Mouse (Mus musculus) forebrain, embryonic 16.5 days (tissue): ENCODE measurements around the gene Shank1. TPM values are rescaled to one million over a fixed set of nuclear protein-coding genes. Genes with fewer than 3 reads are reported as not detected.

Source experiments
- ATAC-seq: fragments of 200-750 bp; cut with Nextera tagmentation; 2 replicates; pipeline ENCODE4 v1.8.0; 2017; ENCODE audit warnings: mild to moderate bottlenecking, moderate library complexity
- H3K27ac ChIP-seq: fragments of 300-500 bp; sonication (generic); 2 replicates; pipeline ENCODE4 v1.5.1; 2014; ENCODE audit warnings: low read length, control low read depth
- H3K27me3 ChIP-seq: fragments of 300-500 bp; sonication (generic); replicated peaks from 2 replicates; pipeline ENCODE4 v1.6.1; 2014; ENCODE audit warnings: low read length; ENCODE audit not compliant: control insufficient read depth, insufficient read depth
- H3K36me3 ChIP-seq: fragments of 300-500 bp; sonication (generic); 2 replicates; pipeline ENCODE4 v1.6.1; 2014; ENCODE audit not compliant: control insufficient read depth, insufficient read depth
- H3K4me1 ChIP-seq: fragments of 300-500 bp; sonication (generic); replicated peaks from 2 replicates; pipeline ENCODE4 v1.6.1; 2014; ENCODE audit warnings: low read length; ENCODE audit not compliant: control insufficient read depth, insufficient read depth
- H3K4me2 ChIP-seq: fragments of 300-500 bp; sonication (generic); 2 replicates; pipeline ENCODE4 v1.6.1; 2014; ENCODE audit warnings: mild to moderate bottlenecking, low read length, control low read depth
- H3K4me3 ChIP-seq: fragments of 300-500 bp; sonication (generic); replicated peaks from 2 replicates; pipeline ENCODE4 v1.5.1; 2014; ENCODE audit warnings: mild to moderate bottlenecking, low read length, control low read depth
- H3K9ac ChIP-seq: fragments of 300-500 bp; sonication (generic); replicated peaks from 2 replicates; pipeline ENCODE4 v1.6.1; 2014; ENCODE audit warnings: low read depth, low read length, control low read depth
- H3K9me3 ChIP-seq: fragments of 300-500 bp; sonication (generic); 2 replicates; pipeline ENCODE4 v1.6.1; 2016; ENCODE audit warnings: low read length; ENCODE audit not compliant: control insufficient read depth
- WGBS: fragments of 180-500 bp; shearing (Covaris S2); extraction: QIAGEN DNeasy Blood & Tissue Kit; methylation state at CpG from one replicate; pipeline ENCODE4 v1.1.7; 2014; 5-methylcytosine and 5-hydroxymethylcytosine counted together
- polyA plus RNA-seq: library from polyadenylated mRNA; unstranded; fragments of >200 nt; fragmentation: Nextera tagmentation; extraction: Ambion mirVana; gene quantifications from 2 replicates; pipeline ENCODE4 v1.2.1, GENCODE M21; 2015

Shank1 gene
- polyA plus RNA-seq: 20.4 and 26.5 TPM in 2 replicates

DNA sequence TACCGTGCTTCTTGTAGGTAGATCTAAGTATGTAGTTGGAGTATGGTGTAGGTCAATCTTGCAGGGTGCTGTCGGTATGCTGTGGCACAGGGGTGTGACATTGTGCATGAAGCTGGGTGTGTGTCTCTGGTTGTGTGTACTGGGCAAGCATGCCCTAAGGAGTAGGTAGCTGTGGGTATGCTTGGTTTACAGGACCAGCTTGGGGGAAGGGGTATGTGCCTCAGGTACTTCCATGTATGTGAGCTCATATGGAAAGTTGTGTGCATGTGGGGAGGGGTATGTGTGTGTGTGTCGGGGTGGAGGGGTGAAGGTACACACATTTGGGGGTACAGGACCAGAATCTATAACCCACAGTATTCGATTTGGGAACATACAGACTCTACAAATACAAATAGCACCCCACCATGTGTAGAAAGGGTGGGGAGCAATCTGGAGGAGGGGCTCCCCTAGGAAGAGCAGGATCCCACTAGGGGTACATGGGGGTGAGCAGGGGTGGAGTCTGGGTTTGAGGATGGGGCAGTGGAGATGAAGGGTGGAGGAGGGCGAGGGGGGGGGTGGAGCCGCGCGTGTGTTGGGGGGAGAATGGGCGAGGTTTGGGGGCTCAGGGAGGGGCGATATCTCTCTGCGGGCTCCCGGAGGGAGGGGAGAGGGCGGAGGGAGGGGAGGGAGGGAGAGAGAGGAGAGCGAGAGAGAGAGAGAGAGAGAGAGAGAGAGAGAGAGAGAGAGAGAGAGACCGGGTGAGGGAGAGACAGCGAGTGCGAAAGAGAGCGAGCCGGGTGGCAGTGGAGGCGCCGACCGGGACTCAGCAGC lies at the start of gene Shank1:
Gene Shank1 (plus strand): TSS at position 779 of the 810 bp plus-strand sequence.
- Histone ChIP-seq H3K4me3 (peak within 1 kb of the TSS; percentile 71), H3K9me3 (no peaks in the 10 kb centered on the region), H3K27ac (peak within 1 kb of the TSS; percentile 56), H3K4me1 (peaks cover 26% of the 10 kb centered on the region), H3K9ac (peak within 1 kb of the TSS; percentile 83), H3K27me3 (no peaks in the 10 kb centered on the region), H3K36me3 (peaks cover 8% of the 10 kb centered on the region; the same call in 1 of the 2 replicates), H3K4me2 (peak within 1 kb of the TSS; percentile 87)
- ATAC-seq: no peak
- 16% methylated on average over 14 of the region's 22 CpGs for WGBS

GRCm38 (mm10) chr7:44260410-44260809 lies 49.6 kb upstream of the Shank1 start:
- H3K9ac ChIP-seq: no peak overlapping the region
- H3K36me3 ChIP-seq: no peaks in the 10 kb centered on the region
- no peak overlapping the region for H3K4me3 ChIP-seq
- 74% methylated on average over 6 of the region's 6 CpGs for WGBS
- H3K27ac ChIP-seq: no peak overlapping the region
- no peaks in the 10 kb centered on the region for H3K9me3 ChIP-seq
- peaks cover 6% of the 10 kb centered on the region for H3K4me1 ChIP-seq
- peaks cover 4% of the 10 kb centered on the region; the same call in 1 of the 2 replicates for H3K27me3 ChIP-seq
- no peak for ATAC-seq
- no peak overlapping the region for H3K4me2 ChIP-seq

DNA sequence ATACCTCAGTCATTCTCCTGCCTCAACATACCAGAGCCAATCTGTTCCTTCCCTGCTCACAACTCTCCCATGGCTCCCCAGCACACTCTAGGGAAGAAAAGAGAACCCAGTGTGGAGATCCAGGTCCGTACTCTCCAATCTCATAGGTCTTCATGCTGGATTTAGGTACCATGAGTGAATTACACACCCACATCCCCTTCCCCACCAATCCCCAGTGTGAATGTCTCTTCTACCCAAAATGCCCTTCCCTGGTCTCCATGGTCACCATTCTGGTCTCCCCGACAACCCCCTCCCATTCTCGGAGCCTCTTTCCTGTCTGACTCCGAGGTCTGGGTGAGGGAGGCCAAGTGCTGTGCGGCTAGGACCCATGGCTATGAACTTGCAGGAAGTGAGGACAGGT lies 48.9 kb upstream of the Shank1 start, which contains the start of gene Gm15517:
Gene Gm15517 (plus strand): TSS at position 301 of the 400 bp plus-strand sequence.
- Histone ChIP-seq H3K27ac (no peak within 1 kb of the TSS), H3K4me1 (peaks cover 6% of the 10 kb centered on the region), H3K9ac (no peak within 1 kb of the TSS), H3K36me3 (no peaks in the 10 kb centered on the region), H3K27me3 (peaks cover 4% of the 10 kb centered on the region; the same call in 1 of the 2 replicates), H3K4me3 (no peak within 1 kb of the TSS), H3K9me3 (no peaks in the 10 kb centered on the region), H3K4me2 (no peak within 1 kb of the TSS)
- 52% methylated on average over 5 of the region's 5 CpGs for WGBS
- ATAC-seq: no peak

DNA sequence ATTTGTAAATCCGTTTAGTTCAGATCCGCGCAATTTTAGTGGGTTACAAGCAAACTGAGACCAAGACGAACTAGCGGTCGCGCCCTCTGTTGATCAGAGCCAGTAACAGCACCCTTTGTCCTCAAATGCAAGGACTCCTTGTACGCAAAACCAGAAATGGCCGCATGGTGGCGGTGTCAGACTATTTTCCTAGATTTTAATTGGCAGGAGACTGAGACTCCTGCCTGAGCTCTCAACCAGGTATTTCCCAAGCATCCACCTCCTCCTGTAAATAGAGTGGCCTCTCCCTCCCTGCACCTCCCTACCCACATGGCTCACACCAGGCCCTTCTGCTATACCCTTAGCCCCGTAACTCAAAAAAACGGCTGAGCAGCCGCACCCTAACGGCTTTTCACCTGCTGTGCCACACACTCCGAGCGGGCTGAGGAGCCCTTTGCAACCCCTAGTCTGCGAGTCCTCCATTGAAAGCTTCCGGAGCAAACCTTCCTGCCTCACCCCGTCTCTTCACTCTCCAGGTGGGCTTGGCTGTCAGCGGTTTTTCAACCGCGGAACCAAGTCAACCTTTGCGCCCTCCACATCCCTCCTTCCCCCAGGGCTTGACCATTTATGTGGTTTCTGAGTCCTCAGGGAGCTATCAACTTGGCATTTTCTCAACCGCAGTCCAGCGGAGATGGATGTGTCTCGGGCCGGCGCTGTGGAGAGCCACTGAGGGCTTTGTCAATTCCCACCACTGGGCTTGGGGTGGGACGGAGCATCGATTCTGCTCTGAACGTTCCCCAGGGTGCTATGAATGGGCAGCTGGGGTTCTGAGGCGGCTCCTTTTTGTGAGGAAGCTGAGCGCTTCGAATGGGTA lies 47.0 kb upstream of the Shank1 start:
- H3K27ac ChIP-seq: no peak overlapping the region
- no peaks in the 10 kb centered on the region for H3K9me3 ChIP-seq
- peaks cover 6% of the 10 kb centered on the region for H3K4me1 ChIP-seq
- H3K27me3 ChIP-seq: peaks cover 4% of the 10 kb centered on the region; the same call in 1 of the 2 replicates
- H3K36me3 ChIP-seq: no peaks in the 10 kb centered on the region
- H3K9ac ChIP-seq: peak overlapping the region; percentile 65
- H3K4me3 ChIP-seq: peak overlapping the region; percentile 43
- H3K4me2 ChIP-seq: peak overlapping the region; percentile 84
- WGBS: 1% methylated on average over 34 of the region's 34 CpGs
- peak; percentile 72 for ATAC-seq

DNA sequence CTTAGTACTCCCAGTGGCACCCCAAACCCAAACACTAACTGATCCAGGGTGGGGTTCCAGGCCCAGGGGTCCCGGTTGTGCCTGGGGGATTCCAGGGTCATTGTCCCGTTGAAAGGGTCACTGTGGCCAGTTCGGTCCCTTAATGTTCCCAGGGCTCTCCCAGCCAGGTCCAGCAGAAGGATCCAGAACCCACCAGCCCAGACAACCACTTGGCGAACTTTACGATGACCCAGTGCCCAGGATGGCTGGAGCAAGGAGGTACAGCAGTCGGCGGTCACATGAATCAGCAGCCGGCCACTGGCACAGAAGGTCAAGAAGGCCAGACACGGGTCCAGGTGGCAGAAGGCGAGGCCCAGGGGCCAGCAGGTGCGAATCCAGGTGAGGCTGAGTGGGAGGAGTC lies 41.9 kb upstream of the Shank1 start:
- Histone ChIP-seq H3K9me3 (no peaks in the 10 kb centered on the region), H3K4me2 (no peak overlapping the region), H3K36me3 (no peaks in the 10 kb centered on the region), H3K27me3 (no peaks in the 10 kb centered on the region), H3K4me1 (peaks cover 4% of the 10 kb centered on the region), H3K9ac (no peak overlapping the region), H3K27ac (no peak overlapping the region), H3K4me3 (no peak overlapping the region)
- no peak for ATAC-seq
- WGBS: 82% methylated on average over 11 of the region's 11 CpGs

DNA sequence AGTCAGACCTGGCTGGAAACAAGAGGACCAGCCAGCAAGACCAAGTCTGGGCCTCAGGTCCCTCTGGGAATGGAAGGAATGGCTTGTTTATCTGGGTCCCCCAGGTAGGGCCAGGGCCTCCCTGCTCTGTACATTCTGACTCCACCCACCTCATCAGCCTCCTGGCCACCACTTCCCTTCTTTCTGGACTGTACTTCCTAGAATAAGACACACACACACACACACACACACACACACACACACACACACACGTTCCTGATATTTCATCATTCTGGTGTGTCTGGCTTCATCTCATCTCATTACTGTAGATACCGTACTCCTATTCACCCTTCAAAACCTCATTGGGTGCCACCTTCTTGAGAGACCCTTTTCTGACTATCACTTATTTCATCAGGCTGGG lies 40.7 kb upstream of the Shank1 start:
- no peak overlapping the region for H3K4me2 ChIP-seq
- H3K4me3 ChIP-seq: no peak overlapping the region
- no peak for ATAC-seq
- no peaks in the 10 kb centered on the region; the same call in 1 of the 2 replicates for H3K27me3 ChIP-seq
- H3K4me1 ChIP-seq: no peaks in the 10 kb centered on the region
- 90% methylated on average over 2 of the region's 2 CpGs for WGBS
- H3K36me3 ChIP-seq: no peaks in the 10 kb centered on the region
- no peaks in the 10 kb centered on the region for H3K9me3 ChIP-seq
- no peak overlapping the region for H3K9ac ChIP-seq
- no peak overlapping the region for H3K27ac ChIP-seq

- Histone ChIP-seq H3K9me3 (no peaks in the 10 kb centered on the region), H3K27me3 (no peaks in the 10 kb centered on the region; the same call in 1 of the 2 replicates), H3K9ac (no peak overlapping the region), H3K27ac (no peak overlapping the region), H3K36me3 (no peaks in the 10 kb centered on the region), H3K4me3 (no peak overlapping the region), H3K4me1 (no peaks in the 10 kb centered on the region), H3K4me2 (no peak overlapping the region)
- 63% methylated on average over 2 of the region's 2 CpGs for WGBS
- 0 out of 2 replicates have a peak, but pooled peaks have one; percentile 52 for ATAC-seq
Observed at GRCm38 (mm10) chr7:44271309-44271708, 38.7 kb upstream of the Shank1 start.

GRCm38 (mm10) chr7:44272546-44272945 lies 37.5 kb upstream of the Shank1 start:
- Histone ChIP-seq H3K36me3 (no peaks in the 10 kb centered on the region), H3K27me3 (no peaks in the 10 kb centered on the region; the same call in 1 of the 2 replicates), H3K4me2 (no peak overlapping the region), H3K4me3 (no peak overlapping the region), H3K4me1 (no peaks in the 10 kb centered on the region), H3K9ac (no peak overlapping the region), H3K9me3 (no peaks in the 10 kb centered on the region), H3K27ac (no peak overlapping the region)
- 89% methylated on average over 7 of the region's 7 CpGs for WGBS
- no peak for ATAC-seq

GRCm38 (mm10) chr7:44273446-44273845 lies 36.6 kb upstream of the Shank1 start:
- Histone ChIP-seq H3K4me2 (no peak overlapping the region), H3K9ac (no peak overlapping the region), H3K4me3 (no peak overlapping the region), H3K27ac (no peak overlapping the region), H3K27me3 (no peaks in the 10 kb centered on the region; the same call in 1 of the 2 replicates), H3K9me3 (no peaks in the 10 kb centered on the region), H3K36me3 (no peaks in the 10 kb centered on the region), H3K4me1 (no peaks in the 10 kb centered on the region)
- 60% methylated on average over 7 of the region's 7 CpGs for WGBS
- no peak for ATAC-seq
